Mouse (Mus musculus): Measurements from ENCODE around the gene AI661453.

AI661453 gene

GRCm38 (mm10) chr17:47503689-47504088 lies 67.3 kb downstream of the AI661453 start:
- DNase-seq (ENCODE audit: low spot score) = no peak

GRCm38 (mm10) chr17:47504228-47504627 lies 67.8 kb downstream of the AI661453 start:
- no peak for DNase-seq (ENCODE audit: low spot score)

GRCm38 (mm10) chr17:47504941-47505346 lies 68.5 kb downstream of the AI661453 start, which contains the start of gene Ccnd3:
Ccnd3 (plus strand) TSS chr17:47505051.
- peak; percentile 82 for DNase-seq (ENCODE audit: low spot score)

- DNase-seq (ENCODE audit: low spot score) = no peak
Measured at GRCm38 (mm10) chr17:47505566-47505965, 69.2 kb downstream of the AI661453 start.

GRCm38 (mm10) chr17:47506042-47506441 lies 69.6 kb downstream of the AI661453 start:
- DNase-seq (ENCODE audit: low spot score) = no peak

GRCm38 (mm10) chr17:47506697-47507096 lies 70.3 kb downstream of the AI661453 start:
- DNase-seq (ENCODE audit: low spot score) = no peak

GRCm38 (mm10) chr17:47507523-47507922 lies 71.1 kb downstream of the AI661453 start:
- DNase-seq (ENCODE audit: low spot score) = no peak

- peak; percentile 96 for DNase-seq (ENCODE audit: low spot score)
Measured at GRCm38 (mm10) chr17:47508012-47508608, 71.7 kb downstream of the AI661453 start.

- no peak for DNase-seq (ENCODE audit: low spot score)
Measured at GRCm38 (mm10) chr17:47509031-47509705, 72.8 kb downstream of the AI661453 start.

GRCm38 (mm10) chr17:47511111-47512020 lies 75.0 kb downstream of the AI661453 start:
- peak; percentile 98 for DNase-seq (ENCODE audit: low spot score)

GRCm38 (mm10) chr17:47512956-47513775 lies 76.8 kb downstream of the AI661453 start:
- no peak for DNase-seq (ENCODE audit: low spot score)

GRCm38 (mm10) chr17:47515180-47515844 lies 78.9 kb downstream of the AI661453 start:
- DNase-seq (ENCODE audit: low spot score) = no peak

GRCm38 (mm10) chr17:47516232-47516631 lies 79.8 kb downstream of the AI661453 start:
- DNase-seq (ENCODE audit: low spot score) = peak; percentile 53

- no peak for DNase-seq (ENCODE audit: low spot score)
Measured at GRCm38 (mm10) chr17:47518205-47518604, 81.8 kb downstream of the AI661453 start.

Measured in T-cell, adult 2 months (primary cell).